Mouse (Mus musculus): ENCODE results near the gene 1700023F06Rik.
A peak's percentile ranks its signal among the peaks of the same experiment; 100 is the strongest.

1700023F06Rik gene

GRCm38 (mm10) chr11:103168690-103169390 lies 39.5 kb downstream of the 1700023F06Rik start:
- DNase-seq (ENCODE audit: low read depth in 2 of 2, low spot score in 2 of 2), result peak; percentile 71 to 83

GRCm38 (mm10) chr11:103164391-103164790 lies 44.0 kb downstream of the 1700023F06Rik start:
- DNase-seq (ENCODE audit: low read depth in 2 of 2, low spot score in 2 of 2), result no peak

- DNase-seq (ENCODE audit: low read depth in 2 of 2, low spot score in 2 of 2), result peak; percentile 56 to 70
These were observed 46.2 kb downstream of the 1700023F06Rik start for GRCm38 (mm10) chr11:103162132-103162531.

GRCm38 (mm10) chr11:103161449-103161848 lies 46.9 kb downstream of the 1700023F06Rik start:
- DNase-seq (ENCODE audit: low read depth in 2 of 2, low spot score in 2 of 2), result no peak

GRCm38 (mm10) chr11:103160738-103161137 lies 47.6 kb downstream of the 1700023F06Rik start:
- no peak for DNase-seq (ENCODE audit: low read depth in 2 of 2, low spot score in 2 of 2)

- DNase-seq (ENCODE audit: low read depth in 2 of 2, low spot score in 2 of 2), result peak; percentile 97
These were observed 49.5 kb downstream of the 1700023F06Rik start for GRCm38 (mm10) chr11:103158621-103159478.

- DNase-seq (ENCODE audit: low read depth in 2 of 2, low spot score in 2 of 2), result no peak
These were observed 58.6 kb downstream of the 1700023F06Rik start for GRCm38 (mm10) chr11:103149771-103150170.
